Mouse (Mus musculus) lung, adult 2 months (tissue): ENCODE measurements around the gene Padi3. TPM values are rescaled to one million over a fixed set of nuclear protein-coding genes. Genes with fewer than 3 reads are reported as not detected.

ENCODE experiments used
- DNase-seq: peaks from one replicate; pipeline ENCODE4 v3.0.0; 2022
- H3K4me1 ChIP-seq: fragments of 200-500 bp; 2 replicates; pipeline ENCODE4 v1.6.1; 2011; ENCODE audit warnings: low read length; ENCODE audit not compliant: control insufficient read depth, insufficient read depth
- H3K4me3 ChIP-seq: fragments of 200-500 bp; replicated peaks from 2 replicates; pipeline ENCODE3; 2011; ENCODE audit warnings: low read depth, mild to moderate bottlenecking, control low read depth, low read length; ENCODE audit errors: extremely low read depth
- CTCF ChIP-seq: fragments of 200-500 bp; IDR thresholded peaks from 2 replicates; pipeline ENCODE4 v1.5.1; 2011; ENCODE audit warnings: mild to moderate bottlenecking, low read length, control low read depth; ENCODE audit not compliant: insufficient read depth
- POLR2A ChIP-seq: fragments of 200-500 bp; IDR thresholded peaks from 2 replicates; pipeline ENCODE4 v1.6.1; 2011; ENCODE audit warnings: low read depth, mild to moderate bottlenecking, control low read depth, low read length, borderline replicate concordance; ENCODE audit errors: extremely low read depth
- WGBS: fragments of 180-500 bp; shearing (Covaris S2); methylation state at CpG from one replicate; pipeline ENCODE4 v1.1.7; 2018; 5-methylcytosine and 5-hydroxymethylcytosine counted together
- polyA plus RNA-seq: library from polyadenylated mRNA; depleted of rRNA; stranded (reverse); fragments of >200 nt; gene quantifications from 2 replicates; pipeline ENCODE4 v1.2.3, GENCODE M21; 2012

Padi3 gene
- polyA plus RNA-seq, 1 experiment: 0.21 TPM

DNA sequence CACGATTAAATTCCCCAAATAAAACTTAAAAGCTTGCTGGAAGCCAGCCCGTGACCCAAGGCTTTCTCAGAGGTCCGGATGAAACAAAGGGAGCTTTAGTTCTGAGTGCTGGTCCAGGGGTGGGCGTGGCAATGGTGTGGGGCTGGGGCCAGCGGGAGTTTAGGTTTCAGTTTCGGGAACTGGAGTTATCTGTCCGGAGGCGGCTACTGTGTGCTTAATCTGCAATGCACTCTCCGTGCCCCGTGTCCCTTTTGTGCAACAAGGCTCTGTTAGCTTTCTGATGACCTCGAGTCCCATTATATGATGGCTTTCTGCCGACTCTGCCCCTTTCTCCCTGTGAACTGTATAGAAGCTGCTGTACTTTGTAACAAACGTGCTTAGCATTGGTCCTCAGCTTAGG lies 40.0 kb downstream of the Padi3 start:
- WGBS: 3% methylated on average over 13 of the region's 13 CpGs
- peak; percentile 38 for DNase-seq
- no peak for TF ChIP-seq POLR2A
- TF ChIP-seq CTCF: no peak

DNA sequence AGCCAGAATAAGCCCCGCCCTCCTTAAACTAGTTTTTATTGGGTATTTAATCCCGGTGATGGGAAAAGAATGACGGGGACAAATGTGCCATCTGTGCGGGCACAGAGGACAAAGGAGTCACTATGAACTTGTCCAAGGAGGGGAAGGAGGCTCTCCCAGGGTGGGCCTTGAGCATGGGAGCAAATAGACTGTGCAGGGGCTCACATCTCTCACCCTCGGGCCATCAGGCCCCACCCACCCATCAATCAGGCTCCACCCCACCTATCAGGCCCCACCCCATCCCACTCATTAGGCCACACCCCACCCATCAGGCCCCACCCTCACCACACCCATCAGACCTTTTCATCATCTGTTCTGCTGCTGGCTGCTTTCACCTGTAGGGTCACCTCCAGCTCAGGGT lies 41.5 kb downstream of the Padi3 start:
- H3K4me1 ChIP-seq: no peaks in the 10 kb centered on the region
- 76% methylated on average over 5 of the region's 5 CpGs for whole genome bisulfite sequencing
- DNase-seq: no peak
- no peak overlapping the region for H3K4me3 ChIP-seq
- TF ChIP-seq POLR2A (no peak), CTCF (no peak)

More for the DNA sequence above, 40.0 kb downstream of the Padi3 start:
- Histone ChIP-seq H3K4me3 (peak overlapping the region; percentile 7), H3K4me1 (no peaks in the 10 kb centered on the region)

DNA sequence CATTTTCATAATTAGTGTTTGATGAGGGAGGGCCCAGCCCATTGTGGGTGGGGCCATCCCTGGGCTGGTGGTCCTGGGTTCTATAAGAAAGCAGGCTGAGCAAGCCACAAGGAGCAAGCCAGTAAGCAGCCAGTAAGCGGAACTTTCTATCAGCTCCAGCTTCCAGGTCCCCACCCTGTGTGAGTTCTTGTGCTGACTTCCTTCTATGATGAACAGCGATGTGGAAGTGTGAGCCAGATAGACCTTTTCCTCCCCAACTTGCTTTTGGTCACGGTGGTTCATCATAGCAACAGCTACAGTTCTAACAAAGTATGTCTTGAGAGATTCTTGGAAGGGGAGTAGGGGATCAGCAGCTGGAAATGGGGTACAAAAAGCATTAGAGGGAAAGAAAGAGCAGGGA lies 44.5 kb downstream of the Padi3 start:
- TF ChIP-seq CTCF: no peak
- 59% methylated on average over 3 of the region's 3 CpGs for WGBS
- no peak for DNase-seq
- Histone ChIP-seq H3K4me1 (no peaks in the 10 kb centered on the region), H3K4me3 (no peak overlapping the region)

DNA sequence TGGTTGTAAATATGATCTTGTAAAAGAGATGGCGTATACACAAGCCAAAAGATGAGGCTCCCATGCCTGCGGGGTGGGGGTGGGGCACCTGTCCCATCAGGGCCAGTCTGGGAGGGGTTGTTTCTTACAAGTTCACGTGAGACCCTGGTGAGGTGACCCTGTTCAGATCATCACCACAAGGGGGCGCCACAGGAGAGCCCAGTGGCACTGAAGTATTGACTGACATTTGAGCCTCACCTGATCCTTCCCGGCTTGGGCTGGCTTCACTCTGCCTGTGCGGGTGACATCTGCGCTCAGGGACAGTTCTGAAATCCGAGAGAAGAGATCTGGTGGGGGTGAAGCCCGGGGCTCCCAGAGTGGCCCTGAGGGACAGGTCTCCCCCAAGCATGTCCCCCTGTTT lies 47.3 kb downstream of the Padi3 start:
- peak; percentile 51 for DNase-seq
- no peak for TF ChIP-seq POLR2A
- peak; percentile 72 for TF ChIP-seq CTCF
- Histone ChIP-seq H3K4me3 (no peak overlapping the region), H3K4me1 (no peaks in the 10 kb centered on the region)
- WGBS: 26% methylated on average over 9 of the region's 9 CpGs

DNA sequence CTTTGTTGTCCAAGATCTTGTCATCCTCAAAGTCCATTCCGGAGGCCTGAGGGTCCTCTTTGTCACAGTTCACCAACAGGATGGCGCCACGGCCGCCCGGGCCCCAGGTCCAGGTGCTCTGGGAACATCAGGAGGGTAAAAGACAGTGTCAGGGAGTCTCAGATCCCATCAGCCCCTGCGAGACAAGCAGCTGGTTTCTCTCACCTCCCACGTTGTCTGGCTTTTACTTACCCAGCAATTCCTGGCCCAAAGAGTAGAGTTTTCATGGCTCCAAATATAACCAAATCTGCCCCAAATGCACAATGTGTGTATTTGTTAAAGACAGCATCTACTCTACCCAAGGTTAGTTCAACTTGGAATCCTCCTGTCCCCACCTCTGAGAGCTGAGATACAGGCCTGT lies 48.8 kb downstream of the Padi3 start:
- TF ChIP-seq CTCF: no peak
- no peak for TF ChIP-seq POLR2A
- no peak for DNase-seq
- Histone ChIP-seq H3K4me1 (no peaks in the 10 kb centered on the region), H3K4me3 (no peak overlapping the region)
- 79% methylated on average over 7 of the region's 7 CpGs for WGBS

DNA sequence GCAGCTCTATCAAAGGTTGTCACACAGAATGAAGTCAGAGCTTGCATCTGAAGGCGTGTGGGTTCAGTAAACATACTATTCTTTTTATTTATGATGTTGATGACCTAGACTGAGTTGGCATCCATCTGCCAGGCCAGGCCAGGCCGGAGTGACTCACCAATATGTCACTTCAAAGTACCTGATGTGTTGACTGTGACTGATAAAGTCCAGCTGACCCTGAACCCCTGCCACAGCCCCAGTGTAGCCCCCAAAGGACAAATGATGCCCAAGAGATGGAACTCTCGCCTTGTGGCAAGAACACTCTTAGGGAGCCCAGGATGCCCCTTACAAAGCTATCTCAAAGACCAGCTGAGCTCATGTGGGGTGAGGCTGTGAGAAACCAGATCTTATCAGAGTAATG lies 54.6 kb downstream of the Padi3 start:
- Histone ChIP-seq H3K4me1 (no peaks in the 10 kb centered on the region), H3K4me3 (no peak overlapping the region)
- DNase-seq: no peak
- WGBS: 75% methylated on average over 3 of the region's 3 CpGs
- TF ChIP-seq CTCF (no peak), POLR2A (no peak)

DNA sequence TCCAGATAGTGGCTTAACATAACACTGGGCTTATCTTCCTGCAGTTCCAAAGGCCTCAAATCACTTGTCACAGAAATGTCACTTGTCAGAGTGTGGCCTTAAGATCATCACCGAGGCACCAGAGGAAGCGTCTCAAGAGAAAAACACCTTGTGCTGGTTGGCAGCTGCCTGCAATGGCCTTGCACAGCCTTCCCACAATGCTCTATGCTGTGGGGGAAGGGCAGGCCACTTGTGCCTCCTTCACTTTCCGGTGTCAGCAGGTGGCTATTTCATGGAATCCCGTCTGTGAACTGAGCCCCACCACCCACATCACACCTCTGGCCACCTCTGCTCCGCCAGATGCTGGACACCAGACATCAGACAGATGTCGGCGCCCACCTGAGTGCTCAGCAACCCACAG lies 57.1 kb downstream of the Padi3 start:
- TF ChIP-seq POLR2A (no peak), CTCF (no peak)
- DNase-seq: no peak
- no peaks in the 10 kb centered on the region for H3K4me1 ChIP-seq
- WGBS: 49% methylated on average over 7 of the region's 7 CpGs
- no peak overlapping the region for H3K4me3 ChIP-seq

DNA sequence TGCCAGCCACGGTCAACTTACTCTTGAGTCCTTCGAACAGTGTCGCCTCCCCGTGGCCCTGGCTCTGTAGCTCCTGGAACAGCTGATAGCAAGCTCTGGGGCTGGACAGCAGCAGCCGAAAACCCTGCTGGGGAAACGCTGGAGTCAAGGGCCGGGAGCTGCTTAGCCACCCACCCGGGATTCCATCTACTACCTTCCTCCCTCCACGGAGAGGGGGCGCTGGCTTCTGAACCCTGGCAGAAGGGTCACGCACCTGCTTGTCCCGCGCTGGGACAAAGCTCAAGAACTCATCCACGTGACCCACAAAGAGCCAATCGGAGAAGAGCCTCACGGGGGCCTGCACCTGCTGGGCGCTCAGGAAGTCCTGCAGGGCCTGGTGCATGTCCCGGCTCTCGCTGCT lies 60.1 kb downstream of the Padi3 start:
- Histone ChIP-seq H3K4me3 (no peak overlapping the region), H3K4me1 (no peaks in the 10 kb centered on the region)
- no peak for TF ChIP-seq POLR2A
- TF ChIP-seq CTCF: no peak
- 17% methylated on average over 19 of the region's 19 CpGs for WGBS
- DNase-seq: peak; percentile 47

DNA sequence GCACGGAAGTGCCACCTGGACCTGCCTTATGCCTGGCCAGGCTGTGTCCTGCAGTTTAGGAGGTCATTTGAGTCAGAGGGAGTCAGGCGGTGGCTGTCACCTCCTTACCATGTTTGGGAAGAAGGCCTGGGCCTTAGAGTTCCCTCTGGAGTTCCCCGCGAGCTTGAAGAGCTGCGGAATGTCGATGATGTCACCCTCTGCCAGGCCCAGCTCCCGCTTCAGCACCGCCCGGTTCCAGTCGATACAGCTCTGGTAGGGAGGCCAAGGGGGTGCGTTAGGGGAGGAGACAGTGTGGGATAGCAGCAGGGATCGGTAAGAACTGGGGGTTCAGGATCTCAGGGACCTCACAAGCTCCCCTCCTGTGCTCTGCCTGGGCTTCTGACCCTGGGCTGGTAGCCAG lies 62.5 kb downstream of the Padi3 start:
- H3K4me3 ChIP-seq: no peak overlapping the region
- 27% methylated on average over 12 of the region's 12 CpGs for WGBS
- TF ChIP-seq CTCF (no peak), POLR2A (no peak)
- no peaks in the 10 kb centered on the region for H3K4me1 ChIP-seq
- DNase-seq: no peak

DNA sequence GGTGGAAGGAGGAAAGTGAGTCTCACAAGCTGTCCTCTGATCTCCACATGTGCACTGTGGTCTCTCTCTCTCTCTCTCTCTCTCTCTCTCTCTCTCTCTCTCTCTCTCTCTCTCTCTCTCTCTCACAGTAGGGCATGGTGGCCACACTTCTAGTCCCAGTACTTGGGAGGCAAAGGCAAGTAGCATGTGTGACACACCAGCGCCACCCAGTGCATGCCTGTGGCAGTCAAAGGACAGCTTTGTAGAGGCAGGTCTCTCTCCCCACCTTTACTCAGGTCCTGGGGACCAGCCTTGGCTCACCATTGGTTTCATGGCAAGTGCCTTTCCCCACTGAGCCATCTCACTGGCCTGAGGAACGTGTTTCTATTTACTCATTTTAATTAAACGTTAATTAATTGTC lies 65.8 kb downstream of the Padi3 start:
- WGBS: 15% methylated on average over 3 of the region's 3 CpGs
- DNase-seq: peak; percentile 19
- TF ChIP-seq CTCF (peak; percentile 82), POLR2A (no peak)
- H3K4me1 ChIP-seq: no peaks in the 10 kb centered on the region
- no peak overlapping the region for H3K4me3 ChIP-seq

DNA sequence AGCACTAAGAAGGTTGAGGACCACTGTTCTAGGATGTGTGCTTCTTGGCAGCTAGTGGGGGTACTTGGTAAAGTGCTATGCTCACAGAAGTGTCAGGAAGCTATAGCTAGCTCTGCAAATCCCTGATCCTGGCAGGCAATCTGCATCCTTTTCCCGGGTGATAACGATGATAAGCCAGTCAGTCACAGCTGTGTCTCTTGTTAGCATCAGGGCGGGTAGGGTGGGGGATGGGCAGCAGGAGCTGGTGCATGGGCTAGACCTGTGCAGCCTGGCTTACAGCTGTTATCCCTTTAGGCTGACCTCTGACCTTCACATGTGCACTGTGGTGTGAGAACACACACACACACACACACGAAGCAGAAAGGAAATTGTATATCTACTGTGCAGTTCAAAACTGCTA lies 67.4 kb downstream of the Padi3 start:
- TF ChIP-seq POLR2A (no peak), CTCF (no peak)
- WGBS: 36% methylated on average over 4 of the region's 4 CpGs
- H3K4me1 ChIP-seq: no peaks in the 10 kb centered on the region
- H3K4me3 ChIP-seq: no peak overlapping the region
- no peak for DNase-seq
